Mouse (Mus musculus) heart, postnatal 14 days (tissue): ENCODE measurements at regions not wholly inside any gene's neighbourhood (a gene's known extent, or its start where the extent isn't known, plus 50 kb on each side); places are given as distances from the start of the nearest gene placed in this dataset.

Source experiments
- DNase-seq, 2 experiments: peaks; one replicate each; pipeline ENCODE4 v3.0.0; 2021 to 2022
- intact Hi-C: fragments of 180-260 bp; cut with DNase I; formaldehyde crosslinking; loops from one replicate; pipeline ENCODE4 v1.15.1; 2025

DNA sequence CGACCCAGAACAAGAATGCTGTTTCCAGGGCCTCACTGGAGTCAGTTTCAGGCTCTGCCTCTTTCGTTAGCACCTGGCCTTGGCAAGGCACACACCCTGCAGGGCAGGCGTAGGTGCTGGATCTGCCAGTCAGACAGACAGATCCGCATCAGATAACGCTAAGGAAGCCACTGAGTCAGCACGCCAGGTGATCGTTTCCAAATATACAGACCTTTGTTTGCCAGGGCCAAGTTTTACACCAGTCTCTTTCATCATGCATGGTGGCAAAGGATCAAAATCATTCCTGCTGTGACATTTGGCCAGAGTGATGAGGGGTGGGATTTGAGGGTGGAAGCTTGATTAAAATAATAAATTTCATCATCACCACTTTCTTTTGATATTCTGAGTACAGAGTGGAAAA is 411.0 kb downstream of the Ofcc1 start:
- DNase-seq = no peak
- intact Hi-C loops = loop anchor here (10.0 kb wide), 1 partner anchor 795 kb away; no protein-coding TSS in a partner anchor

DNA sequence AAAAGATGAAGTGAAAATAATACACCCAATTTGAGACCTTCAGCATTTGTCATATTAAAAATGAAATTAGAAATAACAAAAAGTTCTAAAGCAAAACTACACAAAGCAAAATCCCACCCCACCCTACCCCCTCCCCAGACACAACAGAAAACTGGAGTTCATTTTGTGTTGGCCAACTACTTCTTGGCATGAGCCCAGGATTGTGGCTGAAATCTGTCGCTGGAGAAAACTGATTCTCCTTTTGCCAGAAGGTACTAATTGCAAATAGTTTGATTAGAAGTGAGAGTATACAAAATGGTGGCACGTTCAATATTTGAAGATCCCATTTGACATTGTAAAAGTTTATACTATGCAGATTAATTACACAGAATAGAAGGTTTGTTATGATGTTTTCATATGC is 426.0 kb downstream of the Ofcc1 start:
- intact Hi-C loops = no loop called here
- DNase-seq = no peak

DNA sequence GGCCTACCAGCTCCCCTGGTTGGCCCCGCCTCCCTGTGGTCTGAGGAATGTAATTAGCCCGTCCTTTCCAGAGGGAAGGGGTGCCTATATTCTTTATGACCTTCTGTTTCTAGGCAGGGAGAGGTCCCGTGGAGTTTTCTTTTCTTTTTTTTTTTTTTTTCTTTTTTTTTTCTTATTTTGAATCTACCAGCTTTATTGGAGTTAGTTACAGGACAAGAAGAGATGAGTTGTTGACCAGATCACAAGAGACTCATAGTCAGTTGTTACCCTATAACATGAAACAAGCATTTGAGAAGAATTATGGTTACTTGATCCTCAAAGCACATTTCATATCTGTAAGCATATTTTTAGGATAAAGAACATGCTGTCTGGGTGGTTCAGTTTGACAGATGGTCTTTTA is 429.8 kb downstream of the Ofcc1 start:
- intact Hi-C loops = no loop called here

GRCm38 (mm10) chr13:39928573-39928972 is 432.7 kb downstream of the Ofcc1 start:
- DNase-seq = no peak
- intact Hi-C loops = no loop called here

More for the DNA sequence above, 429.8 kb downstream of the Ofcc1 start:
- no peak for DNase-seq

DNA sequence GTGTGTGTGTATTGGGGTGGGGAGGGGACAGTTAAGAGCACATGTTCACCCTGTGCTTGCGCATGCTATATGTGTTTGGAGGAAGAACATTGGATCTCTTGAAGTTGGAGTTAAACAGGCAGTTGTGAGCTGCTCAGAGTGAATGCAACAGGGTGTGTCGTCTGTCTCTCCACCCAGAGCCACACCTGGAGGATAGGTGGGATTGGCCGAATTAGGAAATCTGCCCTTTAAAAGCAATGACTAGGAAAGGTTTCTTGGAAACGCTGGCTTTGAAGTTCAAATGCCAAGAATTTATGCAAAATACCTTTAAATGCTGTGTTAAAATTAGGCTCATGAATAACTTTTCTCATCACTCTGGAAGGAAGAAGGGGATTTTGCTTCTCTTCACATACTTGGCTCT is 436.9 kb downstream of the Ofcc1 start:
- no peak for DNase-seq
- intact Hi-C loops = no loop called here

GRCm38 (mm10) chr13:39923113-39923512 is 438.1 kb downstream of the Ofcc1 start:
- peak in 1 of 2 experiments; percentile 32 for DNase-seq
- intact Hi-C loops = no loop called here

DNA sequence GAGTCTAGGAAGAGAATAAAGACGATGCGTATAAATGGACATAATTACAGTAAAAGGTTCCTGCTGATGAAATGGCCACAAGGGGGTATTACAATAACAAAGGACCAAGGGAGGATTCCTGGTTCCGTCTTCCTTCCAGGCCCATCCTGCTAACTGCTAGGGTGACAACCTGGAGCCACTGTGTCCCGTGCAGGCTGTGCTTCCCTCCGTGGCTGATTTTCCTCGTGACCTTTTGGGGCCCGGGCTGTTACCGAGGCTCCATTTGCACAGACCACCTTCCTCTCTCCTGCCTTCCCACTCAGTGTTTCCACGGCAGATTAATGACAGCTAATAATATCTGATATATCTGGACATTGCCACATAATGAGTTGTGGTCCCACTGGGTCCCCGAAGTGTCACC is 453.5 kb downstream of the Ofcc1 start:
- intact Hi-C loops = no loop called here
- DNase-seq = no peak

- intact Hi-C loops = no loop called here
- DNase-seq = no peak
Observed at GRCm38 (mm10) chr13:39904264-39904663, 457.0 kb downstream of the Ofcc1 start.

DNA sequence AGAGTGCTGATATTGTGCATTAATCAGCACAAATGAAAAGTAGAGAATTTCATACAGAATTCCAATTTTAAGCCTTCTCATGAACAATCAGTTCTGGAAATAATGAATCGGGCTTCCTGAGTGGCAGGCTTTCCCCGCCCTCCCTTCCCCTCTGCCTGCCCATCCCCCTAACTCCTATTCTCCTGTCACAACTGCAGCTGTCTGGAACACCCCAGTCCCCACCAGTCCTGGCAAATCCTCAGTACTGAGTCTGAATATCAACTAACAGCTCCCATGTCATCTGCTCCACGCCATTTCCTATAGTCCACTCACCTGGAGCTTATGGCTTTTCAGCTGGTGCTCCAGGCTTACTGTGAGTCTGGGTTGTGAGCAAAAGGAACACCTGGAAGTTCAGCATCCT is 457.9 kb downstream of the Ofcc1 start:
- DNase-seq = no peak
- intact Hi-C loops = no loop called here

- intact Hi-C loops = no loop called here
- no peak for DNase-seq
Observed at GRCm38 (mm10) chr13:39899332-39899731, 461.9 kb downstream of the Ofcc1 start.

GRCm38 (mm10) chr13:39898412-39898979 is 462.8 kb downstream of the Ofcc1 start:
- DNase-seq = no peak
- intact Hi-C loops = no loop called here

- intact Hi-C loops = no loop called here
- DNase-seq = no peak
Observed at GRCm38 (mm10) chr13:39894159-39894558, 467.1 kb downstream of the Ofcc1 start.

DNA sequence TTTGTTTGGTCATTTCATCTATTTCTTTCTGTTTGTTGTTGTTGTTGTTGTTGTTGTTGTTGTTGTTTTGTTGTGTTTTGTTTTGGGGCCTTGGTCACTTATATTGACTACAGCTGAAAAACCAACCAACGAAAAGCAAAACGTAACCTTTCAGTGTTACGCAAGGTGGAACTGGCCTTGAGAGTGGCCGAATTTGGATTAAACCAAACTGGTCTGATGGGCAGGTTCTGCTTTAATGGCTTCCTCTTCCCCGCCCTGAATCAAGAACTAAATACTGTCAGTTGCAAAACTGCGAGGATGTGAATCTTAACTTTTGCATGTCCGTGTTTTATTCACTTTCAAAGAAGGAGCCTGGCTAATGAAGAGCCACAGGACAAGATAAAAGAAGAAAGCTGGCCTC is 480.2 kb downstream of the Ofcc1 start:
- intact Hi-C loops = no loop called here
- no peak for DNase-seq

DNA sequence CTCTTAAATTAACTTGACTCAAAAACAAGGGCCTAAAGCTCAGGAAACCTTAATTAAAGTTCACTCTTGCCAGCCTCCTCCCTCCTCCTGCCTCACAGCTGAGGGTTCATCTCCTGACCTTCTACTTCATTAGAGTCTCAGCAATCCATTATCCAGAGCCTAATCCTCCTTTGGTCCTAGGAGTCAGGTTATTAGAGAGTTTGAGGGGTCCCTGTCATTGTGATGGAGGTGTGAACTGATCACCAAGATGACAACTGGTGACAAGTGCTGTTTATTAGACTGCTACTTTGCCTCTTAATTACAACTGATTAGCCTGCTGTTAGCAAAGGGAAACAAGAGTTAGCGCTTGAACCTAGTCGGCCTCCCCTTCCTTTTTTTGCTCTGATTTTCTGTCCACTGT is 481.1 kb downstream of the Ofcc1 start:
- DNase-seq = no peak
- intact Hi-C loops = no loop called here

- intact Hi-C loops = no loop called here
- no peak for DNase-seq
Observed at GRCm38 (mm10) chr13:39877361-39878141, 483.7 kb downstream of the Ofcc1 start.

- intact Hi-C loops = no loop called here
- no peak for DNase-seq
Observed at GRCm38 (mm10) chr13:39852257-39852800, 508.9 kb downstream of the Ofcc1 start.

DNA sequence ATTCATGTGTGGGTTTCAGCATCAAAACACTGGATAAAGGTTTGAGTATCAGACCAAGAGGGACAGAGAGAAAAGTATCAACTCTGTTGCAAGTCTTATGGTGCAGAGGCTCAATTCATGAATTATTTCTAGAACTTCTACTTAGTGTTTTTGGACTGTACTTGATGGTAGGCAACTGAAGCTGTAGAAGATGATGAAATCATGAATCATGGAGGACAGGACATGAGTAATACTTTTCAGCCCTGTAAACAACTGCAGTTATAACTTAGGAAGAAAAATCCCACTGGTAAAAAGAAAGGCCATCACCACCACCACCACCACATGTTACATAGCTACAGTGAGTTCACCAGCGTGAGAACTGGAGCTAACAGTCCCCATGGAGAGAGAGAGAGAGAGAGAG is 511.9 kb downstream of the Ofcc1 start:
- DNase-seq = no peak
- intact Hi-C loops = no loop called here

- DNase-seq = no peak
- intact Hi-C loops = no loop called here
Observed at GRCm38 (mm10) chr13:39836053-39836584, 525.1 kb downstream of the Ofcc1 start.

DNA sequence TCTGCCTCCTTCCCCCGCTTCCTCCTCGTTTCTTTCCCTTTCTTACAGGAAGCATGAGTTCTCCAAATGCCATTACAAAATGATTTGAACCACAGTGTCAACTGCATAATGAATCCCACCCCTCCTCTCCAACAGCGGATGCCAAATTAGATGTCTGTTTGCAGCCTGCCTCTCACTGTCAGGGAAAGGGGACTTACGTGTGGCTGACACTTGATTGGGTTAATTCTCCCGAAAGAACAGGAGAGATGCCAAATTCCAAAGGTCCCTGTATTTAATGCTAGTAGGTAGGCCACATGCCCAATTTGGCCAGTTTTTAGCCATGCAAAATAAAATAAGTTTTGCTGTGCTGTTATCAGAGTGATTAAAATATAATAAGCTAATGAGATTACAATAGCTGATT is 525.9 kb downstream of the Ofcc1 start:
- no peak for DNase-seq
- intact Hi-C loops = no loop called here

DNA sequence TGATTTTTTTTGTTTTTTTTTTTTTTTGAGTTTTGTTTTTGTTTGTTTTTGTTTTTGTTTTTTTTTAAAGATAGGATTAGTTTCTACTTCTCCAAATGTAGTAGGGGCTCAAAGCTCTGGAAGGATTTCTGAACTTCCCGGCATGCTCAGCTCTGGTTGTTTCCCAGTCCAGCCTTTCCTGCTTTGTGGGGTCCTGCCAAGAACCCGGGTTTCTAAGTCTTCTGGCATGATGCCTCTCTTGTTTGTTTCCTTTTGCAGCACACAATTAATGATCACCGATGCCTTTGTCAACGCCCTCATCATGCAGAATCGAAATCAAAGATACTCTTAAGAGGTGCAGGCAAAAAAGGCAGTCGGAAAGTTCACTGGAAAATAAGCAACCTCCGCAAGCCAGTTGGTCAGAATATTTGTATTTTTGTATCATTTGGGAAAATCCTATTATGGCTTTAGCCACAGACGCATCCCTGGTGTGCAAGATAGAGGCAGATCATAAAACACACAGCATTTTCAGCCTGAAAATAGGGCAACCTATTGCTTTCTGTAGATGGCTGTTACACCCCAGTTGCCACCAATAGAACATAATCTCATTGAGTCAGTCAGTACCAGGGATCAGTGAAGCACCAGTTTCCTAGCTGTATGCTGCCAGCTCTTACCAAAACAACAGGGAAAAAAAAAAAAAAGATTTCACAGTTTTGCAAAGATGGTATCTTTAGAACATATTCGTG is 526.6 kb downstream of the Ofcc1 start:
- intact Hi-C loops = no loop called here
- no peak for DNase-seq

GRCm38 (mm10) chr13:39823965-39824555 is 537.2 kb downstream of the Ofcc1 start:
- intact Hi-C loops = no loop called here
- peak; percentile 11 to 12 for DNase-seq
